Mouse (Mus musculus): ENCODE measurements around the gene Gm28048. TPM values are rescaled to one million over a fixed set of nuclear protein-coding genes. Genes with fewer than 3 reads are reported as not detected.

The Gm28048 gene
- polyA plus RNA-seq, 1 experiment from 2014 or later, result 13.1 TPM

DNA sequence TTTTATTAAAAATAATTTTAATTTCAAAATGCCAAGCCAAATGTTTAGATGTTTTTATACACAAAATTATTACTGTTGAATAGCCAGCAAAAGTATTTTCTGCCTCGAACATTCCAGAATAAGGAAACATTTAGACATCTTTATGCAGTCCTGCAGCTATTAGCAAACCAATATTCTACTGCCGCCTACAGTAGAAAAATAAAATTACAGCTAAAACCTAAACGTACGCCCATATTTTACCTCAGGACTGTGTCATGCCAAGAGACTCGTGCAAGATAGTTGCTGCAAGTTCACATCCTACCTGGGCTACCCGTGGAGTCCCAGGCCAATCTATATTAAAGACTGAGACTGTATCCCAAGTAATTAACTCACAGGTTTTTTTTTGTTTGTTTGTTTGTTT lies 12.4 kb downstream of the Gm28048 start:
- H3K27ac ChIP-seq, result no peak overlapping the region
- no peaks in the 10 kb centered on the region for H3K9me3 ChIP-seq
- 57% methylated on average over 6 of the region's 6 CpGs for WGBS
- no peaks in the 10 kb centered on the region for H3K4me1 ChIP-seq (replicated peaks)
- H3K4me2 ChIP-seq (replicated peaks), result no peak overlapping the region
- no peak for ATAC-seq
- H3K9ac ChIP-seq, result no peak overlapping the region
- no peaks in the 10 kb centered on the region for H3K27me3 ChIP-seq (replicated peaks)
- no peak overlapping the region for H3K4me3 ChIP-seq (replicated peaks)
- peaks cover 3% of the 10 kb centered on the region; the same call in 1 of the 2 replicates for H3K36me3 ChIP-seq

DNA sequence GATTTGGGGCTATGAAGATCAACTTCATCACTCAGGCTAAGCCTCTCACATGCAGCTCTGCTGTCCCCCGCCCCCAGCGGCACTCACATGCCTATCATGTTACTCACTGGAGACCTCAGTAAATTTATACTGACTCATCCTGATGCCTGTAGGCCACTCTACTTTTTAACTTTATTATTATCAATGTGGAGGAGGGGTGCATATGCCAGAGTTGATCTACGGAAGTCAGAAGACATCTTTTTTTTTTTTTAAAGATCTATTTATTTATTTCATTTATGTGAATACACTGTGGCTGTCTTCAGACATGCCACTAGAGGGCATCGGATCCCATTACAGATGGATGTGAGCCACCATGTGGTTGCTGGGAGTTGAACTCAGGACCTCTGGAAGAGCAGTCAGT lies 16.4 kb downstream of the Gm28048 start:
- 83% methylated on average over 4 of the region's 4 CpGs for WGBS
- 0 out of 2 replicates have a peak, but pooled peaks cover 3% of the 10 kb centered on the region for H3K36me3 ChIP-seq
- no peak overlapping the region for H3K9ac ChIP-seq
- no peaks in the 10 kb centered on the region for H3K4me1 ChIP-seq (replicated peaks)
- no peaks in the 10 kb centered on the region for H3K9me3 ChIP-seq
- H3K27me3 ChIP-seq (replicated peaks), result no peaks in the 10 kb centered on the region
- H3K4me3 ChIP-seq (replicated peaks), result no peak overlapping the region
- no peak overlapping the region for H3K27ac ChIP-seq
- H3K4me2 ChIP-seq (replicated peaks), result no peak overlapping the region
- ATAC-seq, result no peak

DNA sequence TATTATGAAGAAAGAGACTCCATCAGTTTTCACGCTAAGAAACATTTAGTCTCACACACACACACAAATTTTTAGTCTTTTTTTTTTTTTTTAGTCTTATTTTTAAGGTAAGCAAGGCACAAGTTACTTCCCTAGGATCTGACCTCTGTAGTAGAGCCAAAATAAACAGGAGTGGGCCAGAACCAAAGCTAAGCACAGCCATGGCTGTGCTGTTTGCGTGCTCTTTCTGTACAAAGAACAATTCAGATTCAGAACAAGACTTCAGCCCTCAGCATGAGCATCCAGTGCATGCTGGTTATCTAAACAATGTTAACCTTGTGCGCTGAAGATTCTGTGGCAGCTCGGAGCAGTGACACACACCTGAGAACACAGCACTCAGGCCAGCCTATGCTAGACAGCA lies 17.5 kb downstream of the Gm28048 start:
- 72% methylated on average over 4 of the region's 4 CpGs for WGBS
- Histone ChIP-seq H3K4me2 (replicated peaks) (no peak overlapping the region), H3K4me1 (replicated peaks) (no peaks in the 10 kb centered on the region), H3K27me3 (replicated peaks) (no peaks in the 10 kb centered on the region), H3K36me3 (0 out of 2 replicates have a peak, but pooled peaks cover 3% of the 10 kb centered on the region), H3K9me3 (no peaks in the 10 kb centered on the region), H3K9ac (no peak overlapping the region), H3K4me3 (replicated peaks) (no peak overlapping the region), H3K27ac (no peak overlapping the region)
- no peak for ATAC-seq

DNA sequence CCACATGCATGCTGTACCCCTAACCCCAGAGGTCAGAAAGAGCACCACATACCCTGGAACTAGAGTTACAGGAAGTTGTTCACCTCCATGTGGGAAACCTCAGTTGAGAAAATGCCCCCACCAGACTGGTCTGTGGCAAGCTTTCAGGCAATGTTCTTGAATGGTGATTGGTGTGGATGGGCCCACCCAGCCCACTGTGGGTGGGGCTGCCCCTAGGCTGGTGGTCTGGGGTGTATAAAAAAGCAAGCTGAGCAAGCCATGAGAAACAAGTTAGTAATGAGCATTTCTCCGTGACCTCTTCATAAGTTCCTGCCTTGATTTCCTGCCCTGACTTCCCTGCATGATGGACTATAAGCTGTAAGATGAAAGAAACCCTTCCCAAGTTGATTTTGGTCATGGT lies 19.8 kb downstream of the Gm28048 start:
- 90% methylated on average over 1 of the region's 1 CpGs for WGBS
- Histone ChIP-seq H3K9ac (no peak overlapping the region), H3K27ac (no peak overlapping the region), H3K4me3 (replicated peaks) (no peak overlapping the region), H3K4me2 (replicated peaks) (no peak overlapping the region), H3K36me3 (no peaks in the 10 kb centered on the region), H3K27me3 (replicated peaks) (no peaks in the 10 kb centered on the region), H3K9me3 (no peaks in the 10 kb centered on the region), H3K4me1 (replicated peaks) (no peaks in the 10 kb centered on the region)
- no peak for ATAC-seq

DNA sequence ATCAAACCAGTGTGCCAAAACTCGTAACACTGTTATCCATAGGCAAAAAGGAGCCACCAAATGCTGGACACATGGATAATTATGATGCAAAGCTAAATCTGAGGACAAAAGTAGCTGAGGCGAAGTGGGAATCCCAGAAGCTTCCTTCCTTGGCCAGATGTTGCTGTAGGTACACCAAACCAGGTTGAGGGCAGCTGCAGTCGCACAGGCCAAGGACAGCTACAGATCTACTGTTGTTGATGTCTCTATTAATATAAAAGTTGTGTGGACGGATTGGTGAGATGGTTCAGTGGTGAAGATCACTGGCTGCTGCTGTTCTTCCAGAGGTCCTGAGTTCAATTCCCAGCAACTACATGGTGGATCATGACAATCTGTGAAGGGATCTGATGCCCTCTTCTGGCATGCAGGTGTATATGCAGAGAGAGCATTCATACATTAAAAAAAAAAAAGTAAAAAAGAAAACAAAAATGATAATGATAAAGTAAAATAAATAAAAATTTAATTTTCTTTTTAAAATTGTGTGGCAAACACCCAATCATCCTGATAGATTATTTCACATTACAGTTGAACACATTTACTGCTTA lies 24.0 kb downstream of the Gm28048 start:
- no peaks in the 10 kb centered on the region for H3K4me1 ChIP-seq (replicated peaks)
- no peak overlapping the region for H3K9ac ChIP-seq
- H3K36me3 ChIP-seq, result peaks cover 2% of the 10 kb centered on the region; the same call in 1 of the 2 replicates
- no peak overlapping the region for H3K4me3 ChIP-seq (replicated peaks)
- H3K27me3 ChIP-seq (replicated peaks), result no peaks in the 10 kb centered on the region
- H3K27ac ChIP-seq, result no peak overlapping the region
- H3K9me3 ChIP-seq, result no peaks in the 10 kb centered on the region
- no peak overlapping the region for H3K4me2 ChIP-seq (replicated peaks)
- no peak for ATAC-seq
- WGBS, result 89% methylated on average over 4 of the region's 4 CpGs

DNA sequence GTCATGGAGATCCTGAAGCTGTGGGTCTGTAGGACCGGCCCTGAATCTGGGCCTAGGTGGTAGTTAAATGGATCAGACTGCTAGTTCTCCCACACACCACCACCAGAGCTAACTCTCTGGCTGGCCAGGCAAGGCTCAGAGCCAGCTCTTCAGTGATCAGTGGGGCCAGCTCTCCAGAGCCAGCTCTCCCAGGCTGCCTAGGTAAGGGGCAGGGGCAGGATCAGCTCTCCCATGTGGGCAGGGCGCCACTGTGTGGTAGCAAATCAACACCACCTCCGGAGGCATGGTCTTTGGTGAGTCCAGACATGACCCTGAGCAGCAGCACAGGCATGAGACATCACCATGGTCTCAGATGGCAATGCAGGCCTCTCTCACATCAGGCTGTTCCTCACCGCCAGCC lies 25.1 kb downstream of the Gm28048 start:
- Histone ChIP-seq H3K9ac (no peak overlapping the region), H3K27ac (no peak overlapping the region), H3K4me1 (replicated peaks) (no peaks in the 10 kb centered on the region), H3K27me3 (replicated peaks) (no peaks in the 10 kb centered on the region), H3K4me2 (replicated peaks) (no peak overlapping the region), H3K9me3 (no peaks in the 10 kb centered on the region), H3K36me3 (peaks cover 2% of the 10 kb centered on the region; the same call in 1 of the 2 replicates), H3K4me3 (replicated peaks) (no peak overlapping the region)
- ATAC-seq, result peak; percentile 78
- 82% methylated on average over 4 of the region's 4 CpGs for WGBS

DNA sequence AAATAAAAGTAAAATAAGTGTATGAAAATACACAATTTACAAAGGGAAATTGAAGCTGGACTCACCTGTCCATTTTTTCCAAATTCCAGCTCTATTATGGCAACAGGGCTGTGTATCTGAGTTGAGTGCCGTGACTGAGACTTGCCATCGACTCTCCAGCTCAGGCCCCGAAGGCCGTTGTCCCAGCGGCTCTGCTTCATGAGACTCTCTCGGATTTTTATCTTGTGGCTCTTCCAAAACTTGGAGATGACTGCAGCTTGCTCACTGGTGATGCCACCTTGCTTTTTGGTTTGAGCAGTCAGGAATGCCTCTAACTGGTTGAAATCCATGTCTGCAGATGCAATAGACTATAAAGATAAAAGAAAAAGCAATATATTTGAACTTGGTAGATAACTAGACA lies 25.5 kb downstream of the Gm28048 start:
- Histone ChIP-seq H3K27ac (no peak overlapping the region), H3K9ac (no peak overlapping the region), H3K4me3 (replicated peaks) (no peak overlapping the region), H3K4me1 (replicated peaks) (no peaks in the 10 kb centered on the region), H3K9me3 (no peaks in the 10 kb centered on the region), H3K4me2 (replicated peaks) (no peak overlapping the region), H3K27me3 (replicated peaks) (no peaks in the 10 kb centered on the region), H3K36me3 (peaks cover 2% of the 10 kb centered on the region; the same call in 1 of the 2 replicates)
- no peak for ATAC-seq
- WGBS, result 96% methylated on average over 6 of the region's 6 CpGs

DNA sequence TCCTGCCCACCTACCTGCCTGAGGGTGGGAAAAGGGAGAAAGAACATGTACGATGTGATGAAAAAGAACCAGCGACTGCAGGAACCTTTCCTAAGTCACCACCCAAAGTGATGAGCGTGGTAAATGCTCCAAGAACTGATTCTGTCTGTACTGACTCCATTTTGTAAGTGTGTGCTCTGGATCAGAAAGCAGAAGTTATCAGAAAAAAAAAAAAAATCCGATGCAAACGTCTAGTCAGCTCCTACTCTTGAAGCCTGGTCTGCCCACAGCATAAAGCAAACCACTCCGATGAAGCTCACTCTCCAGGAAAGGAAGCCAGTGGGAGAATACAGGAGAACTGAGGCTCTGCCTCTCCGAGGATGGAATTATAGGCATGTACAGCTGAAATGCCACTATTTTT lies 29.2 kb downstream of the Gm28048 start:
- no peak overlapping the region for H3K4me2 ChIP-seq (replicated peaks)
- no peaks in the 10 kb centered on the region for H3K27me3 ChIP-seq (replicated peaks)
- no peaks in the 10 kb centered on the region for H3K4me1 ChIP-seq (replicated peaks)
- H3K9ac ChIP-seq, result no peak overlapping the region
- no peak overlapping the region for H3K27ac ChIP-seq
- no peak overlapping the region for H3K4me3 ChIP-seq (replicated peaks)
- H3K36me3 ChIP-seq, result peaks cover 2% of the 10 kb centered on the region; the same call in 1 of the 2 replicates
- no peaks in the 10 kb centered on the region for H3K9me3 ChIP-seq
- WGBS, result 85% methylated on average over 7 of the region's 7 CpGs
- no peak for ATAC-seq

DNA sequence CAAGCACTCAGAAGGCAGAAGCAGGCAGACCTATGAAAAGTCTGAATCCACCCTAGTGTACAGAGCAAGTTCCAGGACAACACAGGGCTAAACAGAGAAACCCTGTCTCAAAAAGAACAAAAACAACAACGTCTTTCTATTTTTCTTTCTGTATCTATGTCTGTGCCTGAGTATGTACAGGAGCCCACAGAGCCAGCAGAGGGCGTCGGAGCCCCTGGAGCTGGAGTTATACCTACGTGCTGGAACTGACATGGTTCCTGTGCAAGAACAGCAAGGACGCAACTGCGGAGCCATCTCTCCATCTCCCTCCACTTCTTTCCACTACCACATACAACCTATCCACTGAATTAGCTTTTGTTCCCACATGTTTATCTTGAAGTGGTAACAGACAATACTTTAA lies 31.8 kb downstream of the Gm28048 start:
- Histone ChIP-seq H3K4me1 (replicated peaks) (no peaks in the 10 kb centered on the region), H3K9me3 (no peaks in the 10 kb centered on the region), H3K9ac (no peak overlapping the region), H3K27me3 (replicated peaks) (no peaks in the 10 kb centered on the region), H3K36me3 (no peaks in the 10 kb centered on the region), H3K27ac (no peak overlapping the region), H3K4me2 (replicated peaks) (no peak overlapping the region), H3K4me3 (replicated peaks) (no peak overlapping the region)
- whole genome bisulfite sequencing, result 88% methylated on average over 6 of the region's 6 CpGs
- ATAC-seq, result no peak

DNA sequence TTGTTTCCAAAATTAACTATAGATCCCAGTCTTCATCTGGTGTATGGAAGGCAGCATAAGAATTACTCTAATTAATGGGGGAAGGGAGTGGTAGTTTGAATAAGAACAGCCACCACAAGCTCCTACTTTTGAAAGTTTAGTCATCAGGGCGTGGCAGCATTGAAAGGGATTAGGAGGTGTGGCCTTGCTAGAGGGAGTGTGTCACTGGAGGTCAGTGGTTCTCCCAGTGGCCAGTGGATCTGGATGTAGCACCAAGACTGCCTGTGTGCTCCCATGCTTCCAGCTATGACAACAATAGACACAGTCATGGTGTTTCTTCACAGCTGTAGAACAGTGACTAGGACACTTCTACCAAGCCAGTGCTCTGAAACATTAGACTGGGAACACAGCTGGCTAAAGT lies 32.8 kb downstream of the Gm28048 start:
- ATAC-seq, result no peak
- Histone ChIP-seq H3K9ac (no peak overlapping the region), H3K4me1 (replicated peaks) (no peaks in the 10 kb centered on the region), H3K4me2 (replicated peaks) (no peak overlapping the region), H3K27ac (no peak overlapping the region), H3K4me3 (replicated peaks) (no peak overlapping the region), H3K9me3 (no peaks in the 10 kb centered on the region), H3K36me3 (no peaks in the 10 kb centered on the region), H3K27me3 (replicated peaks) (no peaks in the 10 kb centered on the region)
- 87% methylated on average over 1 of the region's 1 CpGs for WGBS

DNA sequence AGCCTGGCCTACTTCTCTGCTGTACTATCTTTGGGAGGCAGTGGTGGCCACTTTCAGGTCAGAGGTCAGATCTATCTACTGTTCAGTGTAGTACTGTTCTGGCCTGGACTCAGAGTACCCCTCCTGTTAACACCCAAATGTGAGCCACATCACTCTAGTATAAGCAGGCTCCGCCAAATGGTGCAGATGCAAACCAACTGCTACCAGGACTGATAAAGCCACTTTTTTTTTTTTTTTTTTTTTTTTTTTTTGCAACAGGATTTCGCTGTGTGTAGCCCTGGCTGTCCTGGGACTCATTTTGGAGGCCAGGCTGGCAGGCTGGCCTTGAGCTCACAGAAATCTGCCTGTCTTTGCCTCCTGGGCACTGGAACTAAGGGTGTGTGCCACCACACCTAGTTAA lies 42.9 kb downstream of the Gm28048 start:
- Histone ChIP-seq H3K4me3 (replicated peaks) (no peak overlapping the region), H3K27me3 (replicated peaks) (no peaks in the 10 kb centered on the region), H3K9me3 (no peaks in the 10 kb centered on the region), H3K4me1 (replicated peaks) (no peaks in the 10 kb centered on the region), H3K9ac (no peak overlapping the region), H3K4me2 (replicated peaks) (no peak overlapping the region), H3K27ac (no peak overlapping the region), H3K36me3 (no peaks in the 10 kb centered on the region)
- WGBS, result 80% methylated on average over 2 of the region's 2 CpGs
- ATAC-seq, result no peak

DNA sequence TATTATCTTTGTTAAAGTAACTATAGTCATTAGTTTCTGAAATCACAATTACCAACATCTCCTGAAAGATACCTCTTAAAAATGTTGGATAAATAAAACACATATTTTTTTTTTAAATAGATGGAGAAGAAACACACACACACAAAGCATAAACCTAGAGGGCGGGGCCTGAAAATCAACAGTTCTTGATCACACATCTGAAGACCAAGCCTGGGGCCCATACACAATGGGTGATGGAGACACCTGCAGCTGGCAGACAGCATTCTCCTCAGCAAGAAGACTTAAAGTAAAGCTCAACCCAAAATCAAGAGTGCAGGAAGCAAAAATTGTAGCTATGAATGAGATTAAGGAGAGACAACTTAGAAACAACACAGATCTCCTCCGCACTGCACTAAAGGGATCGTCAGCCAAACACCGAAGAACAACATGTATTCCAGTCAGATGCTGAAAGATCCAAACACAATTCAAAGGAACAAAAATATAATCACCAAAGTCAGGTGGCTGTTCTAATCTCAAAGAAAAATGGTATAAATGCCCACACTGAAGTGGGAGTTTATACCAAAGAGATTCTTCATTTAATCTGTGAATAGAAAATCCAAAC lies 44.1 kb downstream of the Gm28048 start:
- WGBS, result 94% methylated on average over 4 of the region's 4 CpGs
- no peak overlapping the region for H3K4me2 ChIP-seq (replicated peaks)
- no peak overlapping the region for H3K9ac ChIP-seq
- no peak overlapping the region for H3K4me3 ChIP-seq (replicated peaks)
- no peaks in the 10 kb centered on the region for H3K27me3 ChIP-seq (replicated peaks)
- no peaks in the 10 kb centered on the region for H3K9me3 ChIP-seq
- H3K36me3 ChIP-seq, result no peaks in the 10 kb centered on the region
- no peaks in the 10 kb centered on the region for H3K4me1 ChIP-seq (replicated peaks)
- no peak for ATAC-seq
- no peak overlapping the region for H3K27ac ChIP-seq

DNA sequence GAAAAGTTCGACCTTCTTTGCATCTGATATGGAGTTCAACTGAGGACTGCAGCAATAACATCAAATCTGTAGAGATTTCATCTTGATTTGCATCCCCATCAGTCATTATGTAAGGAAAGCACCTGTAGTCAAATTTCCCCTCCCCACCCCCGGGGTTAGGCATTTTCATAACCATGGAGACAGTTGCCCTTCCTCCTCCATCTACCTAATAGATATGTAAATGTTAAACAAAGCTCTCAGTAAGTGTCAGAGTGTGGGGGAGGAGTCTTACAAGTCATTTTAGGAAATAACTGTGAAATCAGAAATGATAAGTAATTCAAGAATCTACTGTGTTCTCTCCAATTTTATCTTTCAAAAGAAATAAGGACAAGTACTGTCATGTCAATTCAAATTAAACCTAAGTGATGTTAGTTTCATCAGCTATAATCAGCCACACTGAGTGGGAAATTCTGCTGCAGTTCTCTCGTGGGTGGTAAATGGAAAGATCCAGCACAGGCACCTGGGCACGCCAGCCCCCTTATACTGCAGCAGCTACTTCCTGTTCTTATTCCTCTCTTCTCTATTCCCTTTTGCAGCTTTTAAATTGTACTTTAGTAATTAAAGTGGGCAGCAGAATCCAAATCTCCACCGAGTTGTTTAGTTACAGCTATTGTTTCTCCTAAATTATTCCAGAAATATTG lies 45.3 kb downstream of the Gm28048 start:
- WGBS, result 56% methylated on average over 5 of the region's 5 CpGs
- no peak overlapping the region for H3K4me2 ChIP-seq (replicated peaks)
- no peak overlapping the region for H3K4me3 ChIP-seq (replicated peaks)
- ATAC-seq, result no peak
- H3K4me1 ChIP-seq (replicated peaks), result no peaks in the 10 kb centered on the region
- no peaks in the 10 kb centered on the region for H3K9me3 ChIP-seq
- H3K36me3 ChIP-seq, result no peaks in the 10 kb centered on the region
- no peaks in the 10 kb centered on the region for H3K27me3 ChIP-seq (replicated peaks)
- H3K27ac ChIP-seq, result no peak overlapping the region
- no peak overlapping the region for H3K9ac ChIP-seq
